Mouse (Mus musculus) ovary, postnatal 14 days (tissue): ENCODE data around the gene Smbd1.
A peak's percentile ranks its signal among the peaks of the same experiment; 100 is the strongest.

Experiments used
- DNase-seq: peaks from one replicate; pipeline ENCODE4 v3.0.0; 2022; ENCODE audit warnings: low spot score

Smbd1 gene

GRCm38 (mm10) chr16:32813362-32813761 is 3.1 kb upstream of the Smbd1 start:
- no peak for DNase-seq

DNA sequence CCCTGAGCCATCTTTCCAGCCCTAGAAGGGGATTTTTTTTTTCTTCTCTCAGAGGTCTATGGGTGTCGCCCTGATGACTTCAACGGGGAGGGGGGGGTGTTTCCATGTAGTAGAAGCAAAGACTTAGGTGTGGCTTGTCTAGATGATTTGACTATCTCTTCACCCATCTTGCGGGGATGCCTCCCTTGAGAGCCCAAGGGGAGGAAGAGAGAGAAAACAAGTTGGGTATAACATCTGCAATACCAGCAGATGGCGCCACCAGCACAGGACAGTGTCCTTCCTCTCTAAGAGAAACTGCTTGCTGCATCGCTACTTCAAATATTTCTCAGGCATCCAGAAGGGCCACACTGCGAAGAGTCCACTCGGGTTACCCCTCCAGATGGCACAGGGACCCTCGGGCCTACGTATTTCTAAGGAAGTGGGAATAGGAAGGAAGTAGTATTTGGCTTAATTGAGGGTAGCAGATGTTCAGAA is 2.6 kb upstream of the Smbd1 start:
- peak; percentile 79 for DNase-seq

DNA sequence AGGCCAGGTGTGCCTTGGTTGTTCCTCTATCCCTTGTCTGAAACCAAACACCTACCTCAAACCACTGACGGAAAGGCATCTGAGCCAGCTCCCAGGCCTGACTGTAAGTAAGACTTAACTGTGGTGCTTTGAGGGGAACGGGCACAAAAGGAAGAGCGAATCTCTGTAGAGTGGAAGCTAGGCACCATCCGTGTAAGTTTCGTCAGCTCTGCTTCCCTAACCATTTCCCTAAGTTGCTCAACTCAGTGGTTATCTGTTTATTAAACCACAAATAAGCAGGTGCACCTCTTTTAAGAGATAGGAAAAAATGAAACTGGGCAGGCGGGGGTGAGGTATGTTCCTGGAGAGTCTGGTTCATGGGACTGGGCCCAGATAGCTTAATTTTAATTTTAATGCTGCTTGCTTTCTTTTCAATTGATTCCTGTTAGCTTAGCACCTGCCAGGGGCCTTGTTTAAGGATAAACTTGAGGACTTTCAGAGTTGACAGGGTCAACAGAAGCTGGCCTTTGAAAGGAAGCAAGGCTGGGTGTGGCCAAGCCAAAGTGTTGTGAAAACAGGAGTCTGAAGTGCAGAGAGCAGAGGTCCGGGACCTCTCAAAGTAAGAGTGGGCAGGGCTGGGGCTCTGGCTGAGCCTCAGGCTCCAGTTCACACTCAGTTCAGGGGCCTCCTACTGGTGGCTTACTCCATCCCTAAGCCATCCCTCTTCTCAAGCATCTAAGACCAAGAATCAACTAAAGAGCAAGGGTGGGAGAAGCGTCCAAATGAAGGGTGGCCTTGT is 2.7 kb downstream of the Smbd1 start:
- no peak for DNase-seq

DNA sequence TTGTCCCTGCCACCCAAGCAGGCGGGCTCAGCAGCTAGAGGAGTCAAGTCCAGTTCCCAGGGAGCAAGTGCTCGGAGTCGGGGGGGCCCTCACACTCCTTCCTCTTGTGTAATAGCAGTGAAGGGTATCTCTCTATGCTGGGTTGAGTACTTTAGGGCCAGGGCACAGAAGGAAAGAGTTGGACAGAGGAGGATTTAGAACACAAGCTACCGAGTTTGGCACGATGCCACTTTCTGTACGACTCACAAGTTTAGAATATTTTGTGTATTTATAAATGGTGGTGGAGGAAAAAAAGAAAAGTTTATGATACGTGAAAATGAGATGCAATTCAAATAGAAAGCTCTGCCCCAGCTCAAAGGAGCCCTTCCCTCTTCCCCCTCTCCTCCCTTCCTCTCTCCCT is 5.1 kb downstream of the Smbd1 start:
- DNase-seq = no peak

- DNase-seq = no peak
Observed at GRCm38 (mm10) chr16:32803901-32804300, 6.4 kb downstream of the Smbd1 start.

DNA sequence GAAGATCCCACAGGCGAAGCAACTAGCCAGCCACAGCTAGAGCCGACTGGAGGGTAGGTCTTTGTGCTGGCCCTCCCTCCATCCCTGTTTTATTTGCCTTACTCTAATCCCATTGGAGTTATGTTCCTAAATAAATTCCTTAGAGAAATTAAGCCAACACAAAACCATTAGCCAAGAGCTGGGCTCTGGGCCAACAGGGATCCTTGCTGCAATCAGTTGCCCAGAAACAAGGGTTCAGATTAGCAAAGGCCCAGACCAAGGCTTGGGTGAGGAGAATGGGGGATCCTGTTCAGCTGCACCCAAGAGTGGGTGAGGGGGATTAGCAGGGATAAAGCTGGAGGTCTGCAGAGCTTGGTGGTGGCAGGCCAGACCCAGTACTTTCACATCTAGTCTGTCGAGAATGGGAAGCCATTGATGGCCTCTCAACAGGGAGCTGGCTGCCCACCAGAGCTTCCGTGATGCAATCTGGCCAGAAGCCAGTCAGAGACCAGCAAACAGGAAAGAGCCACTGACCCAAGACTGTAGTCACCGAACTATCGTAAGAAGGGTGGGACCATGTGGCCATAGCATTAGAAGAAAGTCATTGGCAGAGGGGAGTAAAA is 6.9 kb downstream of the Smbd1 start:
- DNase-seq = peak; percentile 56

DNA sequence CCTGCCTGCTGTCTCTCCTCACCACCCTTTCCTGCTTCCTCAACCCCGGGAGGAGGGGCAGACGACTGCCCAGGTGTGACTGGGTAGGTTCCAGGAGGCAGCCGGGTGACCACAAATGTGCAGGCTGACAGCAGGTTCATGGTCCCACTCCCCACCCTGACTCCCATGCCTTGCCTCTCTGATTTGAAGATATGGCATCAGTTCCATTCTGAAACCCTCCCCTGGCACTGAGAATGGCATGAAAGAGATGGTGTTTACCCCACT is 12.9 kb downstream of the Smbd1 start, which contains the start of gene Muc20:
Muc20 (minus strand) TSS at position 10 of the 264 bp plus-strand sequence.
- DNase-seq = no peak

- no peak for DNase-seq
Observed at GRCm38 (mm10) chr16:32796676-32797425, 13.4 kb downstream of the Smbd1 start.

DNA sequence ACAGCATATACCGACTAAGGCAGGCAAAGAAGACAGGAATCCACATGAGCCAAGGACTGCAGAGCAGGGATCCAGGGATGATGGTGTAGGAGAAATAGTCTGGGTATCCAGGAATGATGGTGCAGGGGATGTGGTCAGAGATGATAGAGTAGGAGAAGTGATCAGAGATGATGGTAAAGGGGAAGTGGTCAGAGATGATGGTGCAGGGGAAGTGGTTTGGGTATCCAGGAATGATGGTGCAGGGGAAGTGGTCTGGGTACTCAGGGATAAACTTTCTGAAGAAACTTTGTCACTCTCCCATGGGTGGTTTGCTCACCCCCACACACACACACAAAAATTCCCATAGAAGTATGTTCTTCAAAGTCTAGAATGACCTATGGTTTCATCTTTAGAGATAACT is 15.1 kb downstream of the Smbd1 start:
- no peak for DNase-seq

DNA sequence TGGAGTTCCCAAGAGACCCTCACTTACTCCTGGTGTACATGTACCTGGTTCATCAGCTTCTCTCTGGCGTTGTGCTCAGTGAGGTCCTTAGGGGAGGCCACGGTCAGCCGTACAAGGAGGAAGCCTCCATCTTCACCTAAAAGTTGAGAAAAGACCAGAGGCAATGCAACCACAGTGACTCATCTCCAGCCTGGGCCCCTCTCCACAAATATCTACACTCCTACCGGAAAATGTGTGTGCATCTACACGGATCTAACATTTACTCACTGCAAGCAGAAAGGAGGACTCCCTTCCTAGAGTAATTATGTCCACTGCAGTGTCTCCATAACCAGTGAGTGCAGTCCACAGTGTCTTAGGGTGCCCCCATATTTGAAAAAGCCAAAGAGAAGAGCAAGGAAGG is 20.2 kb downstream of the Smbd1 start:
- no peak for DNase-seq

- DNase-seq = no peak
Observed at GRCm38 (mm10) chr16:32784840-32785239, 25.4 kb downstream of the Smbd1 start.

- no peak for DNase-seq
Observed at GRCm38 (mm10) chr16:32783324-32784062, 26.8 kb downstream of the Smbd1 start.

DNA sequence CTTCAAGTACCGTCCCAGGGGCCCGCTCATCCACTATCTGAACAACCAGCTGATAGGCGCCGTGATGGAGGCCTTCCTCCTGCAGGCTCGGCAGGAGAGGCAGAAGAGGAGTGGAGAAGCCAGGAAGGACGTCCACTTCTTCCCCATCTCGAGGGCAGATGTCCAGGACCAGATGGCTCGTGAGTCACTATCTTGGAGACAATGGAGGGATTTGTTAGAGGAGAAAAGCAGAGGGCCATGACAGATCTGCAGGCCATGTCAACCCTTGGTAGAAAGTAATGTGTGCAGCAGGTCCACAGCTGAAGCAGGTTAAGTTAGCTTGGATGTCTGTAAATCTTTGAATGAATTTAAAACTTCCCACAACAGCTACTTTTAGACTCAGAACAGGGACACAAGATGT is 31.3 kb downstream of the Smbd1 start:
- DNase-seq = no peak

- DNase-seq = no peak
Observed at GRCm38 (mm10) chr16:32776676-32777075, 33.6 kb downstream of the Smbd1 start.

- no peak for DNase-seq
Observed at GRCm38 (mm10) chr16:32766904-32767303, 43.4 kb downstream of the Smbd1 start.

DNA sequence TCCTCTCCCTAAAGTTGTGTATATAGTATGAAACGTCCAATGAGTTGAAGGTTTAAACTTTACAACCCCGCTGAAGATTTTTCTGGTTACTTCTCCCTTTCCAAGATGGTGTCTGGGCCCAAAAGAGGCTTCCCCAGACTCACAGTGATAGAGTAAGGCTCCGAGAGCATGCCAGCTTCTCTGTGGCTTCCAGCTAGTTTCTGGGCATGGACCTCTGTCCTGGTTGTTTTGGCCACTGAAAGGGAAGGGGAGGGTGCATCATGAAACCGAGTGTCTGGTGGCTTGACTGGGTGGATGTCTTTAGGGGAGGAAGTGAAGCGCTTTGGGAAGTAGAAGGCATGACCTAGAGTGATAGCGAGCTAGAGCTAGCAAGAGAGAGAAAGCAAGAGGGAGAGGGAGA is 45.3 kb downstream of the Smbd1 start:
- no peak for DNase-seq

DNA sequence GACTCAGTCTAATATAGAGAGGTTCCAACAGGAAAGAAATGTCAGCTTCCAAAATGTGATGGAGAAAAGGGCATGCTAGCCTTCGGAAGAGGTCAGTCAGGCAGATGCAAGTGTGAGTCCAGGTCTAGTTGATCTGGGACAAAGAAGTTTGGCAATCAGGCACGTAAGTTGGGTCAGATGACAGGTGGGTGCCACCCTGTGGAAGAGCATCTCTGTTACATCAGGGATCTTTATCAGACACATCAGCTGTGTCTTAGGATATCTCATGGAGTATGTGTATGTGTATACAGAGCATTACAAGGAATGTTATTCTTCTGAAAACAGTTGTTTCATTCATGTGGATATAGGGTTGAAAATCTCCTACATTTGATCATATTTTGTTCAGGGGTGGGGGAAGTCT is 45.7 kb downstream of the Smbd1 start:
- DNase-seq = no peak
